Mouse (Mus musculus) regulatory T cell (primary cell): ENCODE data around the gene Slc47a1.

Source experiments
- in situ Hi-C: fragments of 300-600 bp; cut with MboI, MseI; formaldehyde crosslinking; loops from one replicate; pipeline ENCODE4 v1.15.1; 2025; ENCODE audit warnings: high pct_unique_total_duplicates

The Slc47a1 gene

GRCm38 (mm10) chr11:61381272-61381671, 3.1 kb upstream of the Slc47a1 start:
- in situ Hi-C loops, result loop anchor here (25.0 kb wide), 1 partner anchor 169 kb away; the partner anchor contains the start of gene Aldh3a1

- in situ Hi-C loops, result loop anchor here (10.0 to 25.0 kb wide), 2 partner anchors 56 to 166 kb away; partner anchors contain the start of gene Aldh3a1
Observed at GRCm38 (mm10) chr11:61378651-61379050, 506 bp upstream of the Slc47a1 start.

GRCm38 (mm10) chr11:61368668-61369067, 9.5 kb downstream of the Slc47a1 start:
- in situ Hi-C loops, result no loop called here

- in situ Hi-C loops, result no loop called here
Observed at GRCm38 (mm10) chr11:61366517-61367273, 11.4 kb downstream of the Slc47a1 start.

GRCm38 (mm10) chr11:61365938-61366337, 12.2 kb downstream of the Slc47a1 start:
- in situ Hi-C loops, result no loop called here

- in situ Hi-C loops, result no loop called here
Observed at GRCm38 (mm10) chr11:61364096-61364495, 14.0 kb downstream of the Slc47a1 start.

GRCm38 (mm10) chr11:61361515-61362190, 16.5 kb downstream of the Slc47a1 start:
- in situ Hi-C loops, result no loop called here

GRCm38 (mm10) chr11:61356600-61356999, 21.5 kb downstream of the Slc47a1 start:
- in situ Hi-C loops, result no loop called here

- in situ Hi-C loops, result no loop called here
Observed at GRCm38 (mm10) chr11:61356111-61356510, 22.0 kb downstream of the Slc47a1 start.

- in situ Hi-C loops, result no loop called here
Observed at GRCm38 (mm10) chr11:61355351-61355750, 22.8 kb downstream of the Slc47a1 start.

- in situ Hi-C loops, result no loop called here
Observed at GRCm38 (mm10) chr11:61354346-61354745, 23.8 kb downstream of the Slc47a1 start.

- in situ Hi-C loops, result no loop called here
Observed at GRCm38 (mm10) chr11:61353038-61353437, 25.1 kb downstream of the Slc47a1 start.

GRCm38 (mm10) chr11:61352138-61352651, 25.9 kb downstream of the Slc47a1 start:
- in situ Hi-C loops, result no loop called here

GRCm38 (mm10) chr11:61349337-61349736, 28.8 kb downstream of the Slc47a1 start:
- in situ Hi-C loops, result no loop called here

GRCm38 (mm10) chr11:61346133-61346532, 32.0 kb downstream of the Slc47a1 start:
- in situ Hi-C loops, result no loop called here

- in situ Hi-C loops, result loop anchor here (5.0 kb wide), 1 partner anchor 95 kb away; no protein-coding TSS in a partner anchor
Observed at GRCm38 (mm10) chr11:61342505-61343420, 35.4 kb downstream of the Slc47a1 start, which contains the start of gene Slc47a2. Gene Slc47a2, minus strand, starts transcription at chr11:61342860.

- in situ Hi-C loops, result loop anchor here (5.0 kb wide), 1 partner anchor 95 kb away; no protein-coding TSS in a partner anchor
Observed at GRCm38 (mm10) chr11:61341971-61342370, 36.2 kb downstream of the Slc47a1 start.

- in situ Hi-C loops, result loop anchor here (5.0 kb wide), 1 partner anchor 94 kb away; no protein-coding TSS in a partner anchor
Observed at GRCm38 (mm10) chr11:61341233-61341632, 36.9 kb downstream of the Slc47a1 start.

- in situ Hi-C loops, result loop anchor here (5.0 kb wide), 1 partner anchor 93 kb away; no protein-coding TSS in a partner anchor
Observed at GRCm38 (mm10) chr11:61340374-61340773, 37.8 kb downstream of the Slc47a1 start.

GRCm38 (mm10) chr11:61337586-61337985, 40.6 kb downstream of the Slc47a1 start:
- in situ Hi-C loops, result no loop called here
